Mouse (Mus musculus) ES-Bruce4 (cell line): Measurements from ENCODE around the gene Park7. TPM values are rescaled to one million over a fixed set of nuclear protein-coding genes. Genes with fewer than 3 reads are reported as not detected.

ENCODE experiments used
- H3K27ac ChIP-seq: 2 replicates; pipeline ENCODE4 v1.5.1; 2012; ENCODE audit warnings: low read length, inconsistent platforms; ENCODE audit not compliant: insufficient read depth
- H3K27me3 ChIP-seq: 2 replicates; pipeline ENCODE4 v1.6.1; 2012; ENCODE audit warnings: mild to moderate bottlenecking, low read length, inconsistent platforms; ENCODE audit not compliant: control insufficient read depth, poor library complexity, insufficient read depth, severe bottlenecking
- H3K36me3 ChIP-seq: 2 replicates; pipeline ENCODE4 v1.6.1; 2012; ENCODE audit warnings: inconsistent platforms, mild to moderate bottlenecking, low read length, moderate library complexity; ENCODE audit not compliant: control insufficient read depth, poor library complexity, insufficient read depth, severe bottlenecking
- H3K4me1 ChIP-seq: one replicate; pipeline ENCODE4 v1.8.1; 2011; ENCODE audit warnings: low read length; ENCODE audit not compliant: control insufficient read depth, insufficient read depth
- H3K4me3 ChIP-seq: 2 replicates; pipeline ENCODE4 v1.5.1; 2011; ENCODE audit warnings: low read depth, mild to moderate bottlenecking, low read length
- H3K9ac ChIP-seq: 2 replicates; pipeline ENCODE4 v1.6.1; 2012; ENCODE audit warnings: low read depth, mild to moderate bottlenecking, inconsistent platforms; ENCODE audit not compliant: poor library complexity, severe bottlenecking
- H3K9me3 ChIP-seq: replicated peaks from 2 replicates; pipeline ENCODE4 v1.6.1; 2012; ENCODE audit warnings: mild to moderate bottlenecking, low read length, inconsistent platforms; ENCODE audit not compliant: control insufficient read depth, poor library complexity, insufficient read depth, severe bottlenecking
- CTCF ChIP-seq: IDR thresholded peaks from one replicate; pipeline ENCODE4 v1.8.1; 2011; ENCODE audit warnings: low read depth, low read length
- EP300 ChIP-seq: IDR thresholded peaks from 2 replicates; pipeline ENCODE4 v1.6.1; 2011; ENCODE audit warnings: low read depth, low read length; ENCODE audit not compliant: insufficient read depth
- POLR2A ChIP-seq: IDR thresholded peaks from one replicate; pipeline ENCODE4 v1.8.1; 2011; ENCODE audit warnings: low read length; ENCODE audit not compliant: insufficient read depth
- polyA plus RNA-seq: library from polyadenylated mRNA; stranded (reverse); fragments of >200 nt; gene quantifications from 2 replicates; pipeline ENCODE4 v1.2.4, GENCODE M21; 2011; ENCODE audit warnings: low read depth; ENCODE audit not compliant: missing spikeins, insufficient read depth, insufficient read length

The Park7 gene
- polyA plus RNA-seq, 1 experiment: 215 TPM

GRCm38 (mm10) chr4:150898716-150899365, 15.4 kb downstream of the Park7 start:
- peak; percentile 81 for TF ChIP-seq CTCF
- no peak for TF ChIP-seq POLR2A
- TF ChIP-seq EP300: 0 out of 2 replicates have a peak, but pooled peaks have one; percentile 31
- H3K27me3 ChIP-seq: no peaks in the 10 kb centered on the region
- no peak overlapping the region for H3K27ac ChIP-seq
- no peaks in the 10 kb centered on the region for H3K9me3 ChIP-seq
- peaks cover 11% of the 10 kb centered on the region for H3K36me3 ChIP-seq
- H3K9ac ChIP-seq: no peak overlapping the region; the same call in 1 of the 2 replicates
- H3K4me1 ChIP-seq: peaks cover 1% of the 10 kb centered on the region
- H3K4me3 ChIP-seq: no peak overlapping the region

- Histone ChIP-seq H3K36me3 (peaks cover 4% of the 10 kb centered on the region; the same call in 1 of the 2 replicates), H3K9me3 (no peaks in the 10 kb centered on the region), H3K4me3 (no peak overlapping the region), H3K4me1 (peaks cover 1% of the 10 kb centered on the region), H3K27me3 (no peaks in the 10 kb centered on the region), H3K9ac (no peak overlapping the region), H3K27ac (no peak overlapping the region)
- no peak for TF ChIP-seq POLR2A
- no peak for TF ChIP-seq CTCF
- no peak for TF ChIP-seq EP300
These were observed 17.2 kb downstream of the Park7 start for GRCm38 (mm10) chr4:150896896-150897624.

GRCm38 (mm10) chr4:150894718-150895501, 19.3 kb downstream of the Park7 start:
- TF ChIP-seq POLR2A: no peak
- peak; percentile 40; the same call in 1 of the 2 replicates for TF ChIP-seq EP300
- TF ChIP-seq CTCF: no peak
- no peaks in the 10 kb centered on the region for H3K27me3 ChIP-seq
- H3K36me3 ChIP-seq: peaks cover 4% of the 10 kb centered on the region; the same call in 1 of the 2 replicates
- no peaks in the 10 kb centered on the region for H3K9me3 ChIP-seq
- H3K4me3 ChIP-seq: no peak overlapping the region
- H3K9ac ChIP-seq: no peak overlapping the region
- peaks cover 1% of the 10 kb centered on the region for H3K4me1 ChIP-seq
- peak overlapping the region; percentile 12; the same call in 1 of the 2 replicates for H3K27ac ChIP-seq

- Histone ChIP-seq H3K36me3 (no peaks in the 10 kb centered on the region), H3K9me3 (no peaks in the 10 kb centered on the region), H3K9ac (no peak overlapping the region), H3K4me3 (no peak overlapping the region), H3K4me1 (peaks cover 9% of the 10 kb centered on the region), H3K27ac (no peak overlapping the region), H3K27me3 (no peaks in the 10 kb centered on the region)
- TF ChIP-seq EP300 (no peak), POLR2A (no peak), CTCF (no peak)
These were observed 22.9 kb downstream of the Park7 start for GRCm38 (mm10) chr4:150891308-150891707.

- H3K27ac ChIP-seq: 0 out of 2 replicates have a peak overlapping the region, but pooled peaks have one; percentile 36
- H3K27me3 ChIP-seq: no peaks in the 10 kb centered on the region
- H3K36me3 ChIP-seq: no peaks in the 10 kb centered on the region
- H3K9me3 ChIP-seq: no peaks in the 10 kb centered on the region
- peak overlapping the region; percentile 42; the same call in 1 of the 2 replicates for H3K4me3 ChIP-seq
- TF ChIP-seq EP300: no peak
- no peak for TF ChIP-seq POLR2A
- no peak for TF ChIP-seq CTCF
- H3K4me1 ChIP-seq: peaks cover 9% of the 10 kb centered on the region
- peak overlapping the region; percentile 45 for H3K9ac ChIP-seq
These were observed 24.3 kb downstream of the Park7 start for GRCm38 (mm10) chr4:150889955-150890315.
